Mouse (Mus musculus) lung, postnatal 10 days (tissue): ENCODE results near the gene Spdef.

Source experiments
- DNase-seq: peaks from one replicate; pipeline ENCODE4 v3.0.0; 2021

Gene Spdef

DNA sequence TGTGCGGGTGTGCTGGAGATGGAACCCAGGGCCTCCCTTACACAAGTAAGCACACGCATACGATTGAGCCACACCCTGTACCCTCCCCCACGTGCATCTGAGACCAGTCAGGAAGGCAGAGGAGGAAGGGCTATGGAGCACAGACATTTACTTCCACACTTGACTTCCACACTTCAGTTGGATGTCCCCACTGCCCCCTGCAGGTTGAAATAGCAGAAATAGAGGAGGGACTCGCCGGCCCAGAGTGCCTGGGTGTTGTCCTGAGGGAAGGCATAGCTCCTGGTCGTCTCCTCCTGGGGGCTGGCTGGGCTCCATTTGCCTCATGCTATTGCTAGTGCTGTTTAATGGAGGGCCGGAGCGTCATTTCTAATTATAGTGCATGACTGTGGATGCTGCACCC, 53.3 kb downstream of the Spdef start:
- DNase-seq, result peak; percentile 27

DNA sequence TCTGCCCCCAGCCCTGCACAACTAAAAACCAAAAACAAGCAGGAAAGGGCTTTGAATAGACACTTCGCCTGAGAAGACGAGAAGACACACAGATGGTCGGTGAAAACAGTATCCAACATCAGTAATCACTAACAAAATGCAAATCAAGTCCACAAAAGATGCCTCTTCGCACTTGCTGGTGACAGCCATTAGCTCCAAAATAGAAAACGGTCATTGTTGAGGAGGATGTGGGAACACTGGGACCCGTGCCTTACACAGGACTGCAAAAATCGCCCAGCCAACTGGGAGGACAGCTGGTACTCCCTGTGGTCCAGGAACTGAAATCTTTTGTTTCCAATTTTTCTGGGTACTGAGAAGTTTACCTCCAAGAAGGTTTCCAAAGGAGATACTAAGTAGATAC, 54.8 kb downstream of the Spdef start:
- no peak for DNase-seq

DNA sequence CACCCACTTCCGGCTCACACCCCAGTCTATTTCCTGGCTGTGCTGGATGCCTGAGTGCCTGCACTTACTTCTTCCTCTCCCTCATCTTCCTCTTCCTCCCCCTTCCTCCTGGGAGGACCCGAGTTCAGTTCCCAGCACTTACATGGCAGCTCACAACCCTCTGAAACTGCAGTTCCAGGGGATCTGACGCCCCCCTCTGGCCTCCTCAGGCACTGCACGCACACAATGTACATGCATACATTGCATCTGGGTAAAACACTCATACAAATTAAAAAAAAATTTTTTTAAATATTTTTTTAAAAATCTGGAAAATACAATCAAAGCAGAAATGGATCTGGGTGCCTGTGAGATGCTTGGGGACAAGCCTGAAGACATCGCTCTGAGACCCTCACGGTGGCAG, 57.0 kb downstream of the Spdef start:
- DNase-seq, result no peak
